Mouse (Mus musculus): ENCODE data around the gene Nkiras2.

The Nkiras2 gene

DNA sequence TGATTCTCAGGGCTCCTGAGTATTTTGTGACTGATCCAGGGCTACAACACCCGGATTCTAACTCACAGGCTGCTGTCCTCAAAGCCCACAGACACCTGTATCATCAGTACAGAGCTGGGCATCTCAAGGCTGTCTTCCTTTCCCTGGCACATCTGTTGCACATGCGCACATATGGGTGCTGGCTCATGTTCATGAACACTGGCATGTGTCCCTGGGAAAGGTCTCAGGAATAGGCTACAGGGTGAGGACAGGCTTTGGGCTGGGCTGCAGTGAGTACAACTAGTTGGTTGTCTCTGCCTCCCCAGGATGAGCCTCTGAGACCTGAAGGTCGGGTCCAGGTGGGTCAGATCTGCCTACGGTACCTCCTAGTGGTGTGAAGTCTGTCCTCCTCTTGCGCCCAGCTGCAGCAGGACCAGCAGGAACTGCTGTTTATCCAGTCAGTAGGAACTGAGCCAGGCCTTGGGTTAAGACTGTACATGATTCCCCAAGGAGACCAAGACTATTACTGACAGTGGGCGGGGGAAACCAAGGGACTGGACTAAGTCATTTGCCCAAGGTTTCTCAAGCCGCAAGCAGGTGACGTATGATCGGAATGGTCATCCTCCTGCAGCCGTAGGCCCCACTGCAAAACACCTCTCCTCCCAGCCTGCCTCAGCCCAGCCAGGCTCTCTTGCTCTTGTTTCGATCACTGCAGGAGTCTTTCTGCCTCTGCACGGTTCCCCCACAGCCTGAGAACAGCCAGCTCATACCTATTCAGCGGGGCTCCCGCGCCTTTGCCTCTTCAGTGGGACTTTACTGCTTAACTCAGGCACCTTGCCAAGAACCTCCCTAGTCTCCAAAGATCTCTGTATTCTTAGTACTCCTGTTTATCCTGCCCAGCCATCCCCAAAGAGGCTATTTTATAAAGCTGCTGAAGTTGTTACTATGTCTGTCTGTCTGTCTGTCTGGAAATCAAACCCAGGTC is 24.9 kb downstream of the Nkiras2 start:
- TF ChIP-seq GATA4 (IDR thresholded peaks at IDR 0.05; ENCODE audit: insufficient replicate concordance, low read length) = no peak

DNA sequence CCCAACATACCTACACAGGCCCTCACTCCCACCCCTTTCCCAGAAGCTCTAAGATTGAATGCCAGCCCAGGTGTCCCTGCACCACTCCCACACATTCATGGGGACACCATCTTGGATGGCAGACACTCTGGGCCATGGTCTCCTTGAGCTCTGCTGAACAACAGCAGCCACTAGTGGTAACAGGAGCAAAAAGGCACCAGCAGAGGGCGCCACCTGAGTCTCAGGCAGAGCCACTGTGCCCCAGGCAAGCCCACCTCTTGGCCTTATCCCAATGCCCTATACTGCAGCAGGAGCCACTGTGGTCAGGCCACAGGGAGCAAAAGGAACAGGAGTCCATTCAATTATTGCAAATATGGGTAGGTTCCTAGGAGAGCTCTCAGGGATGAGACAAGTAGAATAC is 27.2 kb downstream of the Nkiras2 start:
- no peak for TF ChIP-seq GATA4 (IDR thresholded peaks at IDR 0.05; ENCODE audit: insufficient replicate concordance, low read length)

DNA sequence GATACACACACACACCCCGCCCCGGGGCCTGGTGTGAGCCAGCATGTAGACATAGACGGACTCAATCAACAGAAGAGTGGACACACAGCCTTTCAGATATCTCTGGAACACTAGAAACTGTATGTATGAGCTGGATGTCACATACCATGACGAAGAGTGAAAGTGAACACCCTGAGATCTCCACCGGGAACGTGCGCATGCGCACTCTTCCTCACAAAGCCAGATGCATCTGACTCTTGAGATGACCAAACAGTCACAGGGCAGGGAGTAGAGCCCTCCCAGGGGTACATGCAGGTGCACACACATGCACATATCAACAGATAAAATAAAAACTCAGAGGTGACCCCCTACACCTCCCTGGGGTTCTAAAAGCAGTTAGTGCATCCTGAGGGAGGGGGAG is 29.4 kb downstream of the Nkiras2 start:
- no peak for TF ChIP-seq GATA4 (IDR thresholded peaks at IDR 0.05; ENCODE audit: insufficient replicate concordance, low read length)

- TF ChIP-seq GATA4 (IDR thresholded peaks at IDR 0.05; ENCODE audit: insufficient replicate concordance, low read length) = no peak
Measured at GRCm38 (mm10) chr11:100651205-100651604, 32.2 kb downstream of the Nkiras2 start.

- TF ChIP-seq GATA4 (IDR thresholded peaks at IDR 0.05; ENCODE audit: insufficient replicate concordance, low read length) = no peak
Measured at GRCm38 (mm10) chr11:100651748-100652147, 32.7 kb downstream of the Nkiras2 start.

DNA sequence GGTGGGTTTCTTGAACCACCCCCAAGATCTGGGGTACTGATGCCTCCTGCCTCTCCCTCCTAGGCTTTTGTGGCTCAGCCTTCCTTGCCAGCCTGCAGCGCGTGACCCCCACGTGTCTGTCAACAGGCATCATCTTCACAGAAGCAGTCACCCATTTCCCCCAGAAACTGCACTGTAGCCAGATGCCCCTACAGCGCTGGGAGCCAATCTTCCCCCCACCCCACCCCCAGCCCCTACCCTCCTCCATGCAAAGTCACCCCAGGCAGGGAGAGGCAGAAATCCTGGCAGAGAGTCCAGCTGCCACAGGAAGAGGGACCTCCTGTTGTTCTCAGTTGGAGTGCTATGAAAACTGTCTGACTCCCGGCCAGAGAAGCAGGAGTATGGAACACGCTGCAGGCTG is 37.4 kb downstream of the Nkiras2 start:
- TF ChIP-seq GATA4 (IDR thresholded peaks at IDR 0.05; ENCODE audit: insufficient replicate concordance, low read length) = no peak

- TF ChIP-seq GATA4 (IDR thresholded peaks at IDR 0.05; ENCODE audit: insufficient replicate concordance, low read length) = no peak
Measured at GRCm38 (mm10) chr11:100659806-100660205, 40.8 kb downstream of the Nkiras2 start.

GRCm38 (mm10) chr11:100671049-100671448 is 52.0 kb downstream of the Nkiras2 start:
- no peak for TF ChIP-seq GATA4 (IDR thresholded peaks at IDR 0.05; ENCODE audit: insufficient replicate concordance, low read length)

GRCm38 (mm10) chr11:100671956-100672355 is 52.9 kb downstream of the Nkiras2 start:
- TF ChIP-seq GATA4 (IDR thresholded peaks at IDR 0.05; ENCODE audit: insufficient replicate concordance, low read length) = no peak

GRCm38 (mm10) chr11:100673169-100673568 is 54.1 kb downstream of the Nkiras2 start:
- no peak for TF ChIP-seq GATA4 (IDR thresholded peaks at IDR 0.05; ENCODE audit: insufficient replicate concordance, low read length)
